Mouse (Mus musculus): Measurements from ENCODE around the gene Sik2.

The Sik2 gene

GRCm38 (mm10) chr9:50918131-50918530, 90.7 kb downstream of the Sik2 start:
- DNase-seq (ENCODE audit: low spot score), result no peak

- no peak for DNase-seq (ENCODE audit: low spot score)
Measured at GRCm38 (mm10) chr9:50911861-50912515, 96.9 kb downstream of the Sik2 start.

GRCm38 (mm10) chr9:50905321-50905720, 103.6 kb downstream of the Sik2 start:
- no peak for DNase-seq (ENCODE audit: low spot score)

GRCm38 (mm10) chr9:50904196-50904847, 104.6 kb downstream of the Sik2 start:
- DNase-seq (ENCODE audit: low spot score), result no peak

GRCm38 (mm10) chr9:50900026-50900920, 108.6 kb downstream of the Sik2 start:
- no peak for DNase-seq (ENCODE audit: low spot score)

- no peak for DNase-seq (ENCODE audit: low spot score)
Measured at GRCm38 (mm10) chr9:50893665-50894064, 115.2 kb downstream of the Sik2 start.

- DNase-seq (ENCODE audit: low spot score), result no peak
Measured at GRCm38 (mm10) chr9:50890494-50891090, 118.3 kb downstream of the Sik2 start.

- DNase-seq (ENCODE audit: low spot score), result no peak
Measured at GRCm38 (mm10) chr9:50889964-50890363, 118.9 kb downstream of the Sik2 start.

- DNase-seq (ENCODE audit: low spot score), result no peak
Measured at GRCm38 (mm10) chr9:50889211-50889610, 119.7 kb downstream of the Sik2 start.

- DNase-seq (ENCODE audit: low spot score), result no peak
Measured at GRCm38 (mm10) chr9:50887351-50887750, 121.5 kb downstream of the Sik2 start.

- no peak for DNase-seq (ENCODE audit: low spot score)
Measured at GRCm38 (mm10) chr9:50886870-50887269, 122.0 kb downstream of the Sik2 start.

GRCm38 (mm10) chr9:50885600-50885987, 123.3 kb downstream of the Sik2 start:
- no peak for DNase-seq (ENCODE audit: low spot score)

- DNase-seq (ENCODE audit: low spot score), result no peak
Measured at GRCm38 (mm10) chr9:50884741-50885599, 123.9 kb downstream of the Sik2 start.

- no peak for DNase-seq (ENCODE audit: low spot score)
Measured at GRCm38 (mm10) chr9:50884093-50884492, 124.8 kb downstream of the Sik2 start.

- DNase-seq (ENCODE audit: low spot score), result no peak
Measured at GRCm38 (mm10) chr9:50882183-50882582, 126.7 kb downstream of the Sik2 start.

GRCm38 (mm10) chr9:50877431-50877830, 131.4 kb downstream of the Sik2 start:
- DNase-seq (ENCODE audit: low spot score), result no peak

GRCm38 (mm10) chr9:50876287-50876686, 132.6 kb downstream of the Sik2 start:
- DNase-seq (ENCODE audit: low spot score), result no peak

- DNase-seq (ENCODE audit: low spot score), result no peak
Measured at GRCm38 (mm10) chr9:50875470-50875869, 133.4 kb downstream of the Sik2 start.

- no peak for DNase-seq (ENCODE audit: low spot score)
Measured at GRCm38 (mm10) chr9:50874031-50874430, 134.8 kb downstream of the Sik2 start.

GRCm38 (mm10) chr9:50873210-50873609, 135.7 kb downstream of the Sik2 start:
- DNase-seq (ENCODE audit: low spot score), result no peak

GRCm38 (mm10) chr9:50868182-50868581, 140.7 kb downstream of the Sik2 start:
- no peak for DNase-seq (ENCODE audit: low spot score)
